Mouse (Mus musculus) midbrain, embryonic 14.5 days (tissue): ENCODE measurements at regions not wholly inside any gene's neighbourhood (a gene's known extent, or its start where the extent isn't known, plus 50 kb on each side); places are given as distances from the start of the nearest gene placed in this dataset.

Source experiments
- ATAC-seq: fragments of 200-750 bp; cut with Nextera tagmentation; 2 replicates; pipeline ENCODE4 v1.8.0; 2017; ENCODE audit warnings: moderate number of reproducible peaks, moderate library complexity; ENCODE audit not compliant: low FRiP score, low TSS enrichment
- DNase-seq: peaks from one replicate; pipeline ENCODE4 v3.0.0-alpha.2; 2015
- H3K27ac ChIP-seq: fragments of 300-500 bp; sonication (generic); replicated peaks from 2 replicates; pipeline ENCODE4 v1.5.1; 2014; ENCODE audit warnings: mild to moderate bottlenecking, low read depth, low read length, moderate library complexity
- H3K27me3 ChIP-seq: fragments of 300-500 bp; sonication (generic); 2 replicates; pipeline ENCODE4 v1.6.1; 2014; ENCODE audit warnings: low read length, control low read depth, mixed read lengths; ENCODE audit not compliant: control insufficient read depth, insufficient read depth
- H3K36me3 ChIP-seq: fragments of 300-500 bp; sonication (generic); 2 replicates; pipeline ENCODE4 v1.6.1; 2014; ENCODE audit warnings: low read length, control low read depth; ENCODE audit not compliant: control insufficient read depth, insufficient read depth
- H3K4me1 ChIP-seq: fragments of 300-500 bp; sonication (generic); 2 replicates; pipeline ENCODE4 v1.6.1; 2014; ENCODE audit warnings: mild to moderate bottlenecking, antibody characterized with exemption, low read length, control low read depth; ENCODE audit not compliant: control insufficient read depth, insufficient read depth
- H3K4me2 ChIP-seq: fragments of 300-500 bp; sonication (generic); 2 replicates; pipeline ENCODE4 v1.6.1; 2014; ENCODE audit warnings: mild to moderate bottlenecking, low read length, moderate library complexity
- H3K4me3 ChIP-seq: fragments of 300-500 bp; sonication (generic); replicated peaks from 2 replicates; pipeline ENCODE4 v1.5.1; 2014; ENCODE audit warnings: low read depth, low read length
- H3K9ac ChIP-seq: fragments of 300-500 bp; sonication (generic); replicated peaks from 2 replicates; pipeline ENCODE4 v1.6.1; 2014; ENCODE audit warnings: mild to moderate bottlenecking, low read length, moderate library complexity
- H3K9me3 ChIP-seq: fragments of 300-500 bp; sonication (generic); 2 replicates; pipeline ENCODE4 v1.6.1; 2016; ENCODE audit warnings: low read length, control low read depth, mixed read lengths; ENCODE audit not compliant: control insufficient read depth
- WGBS: fragments of 180-500 bp; shearing (Covaris S2); extraction: QIAGEN DNeasy Blood & Tissue Kit; methylation state at CpG from one replicate; pipeline ENCODE4 v1.1.7; 2014; 5-methylcytosine and 5-hydroxymethylcytosine counted together

GRCm38 (mm10) chr6:44341486-44341996 is 675.5 kb upstream of the Tpk1 start:
- DNase-seq (no peak), ATAC-seq (no peak)
- Histone ChIP-seq H3K36me3 (no peaks in the 10 kb centered on the region), H3K9ac (no peak overlapping the region), H3K27ac (no peak overlapping the region), H3K4me2 (no peak overlapping the region), H3K4me1 (no peaks in the 10 kb centered on the region), H3K27me3 (no peaks in the 10 kb centered on the region), H3K9me3 (no peaks in the 10 kb centered on the region), H3K4me3 (no peak overlapping the region)
- 92% methylated on average over 1 of the region's 1 CpGs for WGBS

- Histone ChIP-seq H3K4me3 (no peak overlapping the region), H3K9ac (no peak overlapping the region), H3K4me2 (no peak overlapping the region), H3K36me3 (no peaks in the 10 kb centered on the region), H3K4me1 (no peaks in the 10 kb centered on the region), H3K27me3 (no peaks in the 10 kb centered on the region), H3K27ac (no peak overlapping the region), H3K9me3 (no peaks in the 10 kb centered on the region)
- ATAC-seq (no peak), DNase-seq (peak; percentile 11)
- 73% methylated on average over 1 of the region's 1 CpGs for WGBS
Measured at GRCm38 (mm10) chr6:44297413-44297812, 631.3 kb upstream of the Tpk1 start.
